Mouse (Mus musculus): ENCODE measurements around the gene Fbn1. TPM values are rescaled to one million over a fixed set of nuclear protein-coding genes. Genes with fewer than 3 reads are reported as not detected.

Gene Fbn1
- total RNA-seq (2023), result 0.71 TPM

DNA sequence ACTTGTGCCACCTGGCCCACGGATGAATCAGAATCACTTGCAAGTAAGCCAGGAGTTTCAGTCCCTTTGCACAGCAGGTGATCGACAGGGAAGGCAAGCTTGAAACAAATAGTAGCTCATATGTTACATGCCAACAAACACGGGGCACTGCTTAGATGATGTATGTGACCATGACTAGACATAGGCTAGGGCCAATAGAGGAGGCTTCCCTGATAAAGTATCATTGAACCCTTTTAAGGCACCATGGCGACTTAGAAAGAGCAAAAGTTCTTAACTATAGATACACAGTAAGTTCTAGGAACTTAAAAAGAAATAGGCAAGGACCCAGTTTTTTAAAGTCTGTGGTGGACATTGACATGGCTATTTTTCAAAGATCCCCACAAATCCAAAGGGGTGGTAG is at the start of gene Fbn1:
Fbn1 (minus strand) TSS at position 101 of the 400 bp plus-strand sequence.

DNA sequence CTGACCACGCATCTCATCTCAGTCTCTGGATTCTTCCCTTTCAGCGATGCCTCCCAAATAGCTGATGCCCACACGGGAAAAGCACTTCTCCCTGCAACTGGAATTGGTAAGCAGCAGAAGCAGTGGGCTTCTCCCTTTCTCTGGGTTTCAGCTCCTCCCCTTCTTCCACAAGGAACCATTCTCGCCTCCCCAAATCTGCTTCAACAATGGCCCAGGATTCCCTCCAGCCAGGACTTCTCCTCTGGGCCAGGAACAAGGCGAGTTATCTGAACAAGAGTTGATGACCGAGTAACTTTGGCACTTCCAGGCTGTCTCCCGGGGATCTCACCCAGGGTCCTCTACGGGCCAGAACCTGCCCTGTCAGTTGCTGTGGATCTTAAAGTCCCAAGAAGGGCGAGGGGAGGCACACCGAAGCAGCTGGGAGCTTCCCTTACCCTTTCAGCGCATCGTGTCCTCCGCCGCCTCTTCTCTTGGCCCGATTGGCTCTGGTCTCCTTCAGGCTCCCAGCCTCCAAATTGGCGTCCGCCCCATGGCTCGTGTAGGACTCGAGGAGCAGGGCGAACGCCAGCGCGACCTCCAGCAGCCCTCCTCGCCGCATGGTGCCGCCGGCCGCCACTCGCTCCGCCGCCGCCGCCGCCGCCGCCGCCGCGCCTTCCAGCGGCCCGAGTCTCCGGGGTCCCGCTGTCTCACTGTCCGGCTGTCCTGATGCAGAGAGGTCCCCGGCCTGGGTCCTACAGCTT is 2.6 kb downstream of the Fbn1 start, which contains the start of gene Gm9913:
Gm9913 (plus strand) TSS at position 84 of the 740 bp plus-strand sequence.

Other genes starting within 250 kb of the Fbn1 start
- not detected for gene Gm9913, start 2.9 kb downstream of the Fbn1 start, total RNA-seq (2023)
- 19.6 TPM for gene Cep152, start 117.1 kb upstream of the Fbn1 start, total RNA-seq (2023)
- gene Eid1, start 165.1 kb upstream of the Fbn1 start, total RNA-seq (2023), result 34.5 TPM
- 0.35 TPM for gene Shc4, start 216.2 kb upstream of the Fbn1 start, total RNA-seq (2023)